Mouse (Mus musculus) cerebellum, adult 2 months (tissue): ENCODE measurements at regions not wholly inside any gene's neighbourhood (a gene's known extent, or its start where the extent isn't known, plus 50 kb on each side); places are given as distances from the start of the nearest gene placed in this dataset.

Experiments
- CTCF ChIP-seq: fragments of 200-500 bp; IDR thresholded peaks from 2 replicates; pipeline ENCODE4 v1.5.1; 2011; ENCODE audit warnings: low read depth, mild to moderate bottlenecking, control low read depth, low read length, moderate library complexity, borderline replicate concordance; ENCODE audit not compliant: insufficient read depth
- POLR2A ChIP-seq: fragments of 200-500 bp; IDR thresholded peaks from 2 replicates; pipeline ENCODE4 v1.6.1; 2011; ENCODE audit warnings: low read length, control low read depth, borderline replicate concordance; ENCODE audit not compliant: insufficient read depth

GRCm38 (mm10) chr4:56264626-56265025 lies 475.2 kb upstream of the Gm26657 start:
- TF ChIP-seq CTCF, result no peak
- no peak for TF ChIP-seq POLR2A
